Mouse (Mus musculus) kidney, adult 8-10 months (tissue): Measurements from ENCODE around the gene Slc48a1.
A peak's percentile ranks its signal among the peaks of the same experiment; 100 is the strongest.

Experiments used
- DNase-seq, 2 experiments: peaks; one replicate each; pipeline ENCODE4 v3.0.0; 2022

The Slc48a1 gene

GRCm38 (mm10) chr15:97809942-97810341 lies 31.6 kb downstream of the Slc48a1 start:
- peak; percentile 78 to 85 for DNase-seq

- no peak for DNase-seq
Measured at GRCm38 (mm10) chr15:97810399-97810798, 32.1 kb downstream of the Slc48a1 start.

GRCm38 (mm10) chr15:97811307-97811706 lies 33.0 kb downstream of the Slc48a1 start:
- DNase-seq, result no peak

- peak; percentile 86 to 91 for DNase-seq
Measured at GRCm38 (mm10) chr15:97812126-97812525, 33.8 kb downstream of the Slc48a1 start.

GRCm38 (mm10) chr15:97812875-97813274 lies 34.6 kb downstream of the Slc48a1 start:
- no peak for DNase-seq

GRCm38 (mm10) chr15:97813452-97814204 lies 35.3 kb downstream of the Slc48a1 start:
- peak; percentile 67 to 74 for DNase-seq

- no peak for DNase-seq
Measured at GRCm38 (mm10) chr15:97814703-97815102, 36.4 kb downstream of the Slc48a1 start.

- no peak for DNase-seq
Measured at GRCm38 (mm10) chr15:97815254-97815653, 36.9 kb downstream of the Slc48a1 start.

- no peak for DNase-seq
Measured at GRCm38 (mm10) chr15:97816199-97816994, 38.1 kb downstream of the Slc48a1 start.

GRCm38 (mm10) chr15:97819937-97820336 lies 41.6 kb downstream of the Slc48a1 start:
- no peak for DNase-seq

- peak in 1 of 2 experiments; percentile 48 for DNase-seq
Measured at GRCm38 (mm10) chr15:97821321-97821982, 43.1 kb downstream of the Slc48a1 start.

GRCm38 (mm10) chr15:97821983-97822363 lies 43.7 kb downstream of the Slc48a1 start:
- no peak for DNase-seq

GRCm38 (mm10) chr15:97822545-97823228 lies 44.4 kb downstream of the Slc48a1 start:
- no peak for DNase-seq

- no peak for DNase-seq
Measured at GRCm38 (mm10) chr15:97823479-97823878, 45.2 kb downstream of the Slc48a1 start.

- DNase-seq, result no peak
Measured at GRCm38 (mm10) chr15:97824042-97824441, 45.7 kb downstream of the Slc48a1 start.

GRCm38 (mm10) chr15:97825071-97825940 lies 47.0 kb downstream of the Slc48a1 start:
- peak; percentile 76 for DNase-seq

- no peak for DNase-seq
Measured at GRCm38 (mm10) chr15:97825941-97826587, 47.7 kb downstream of the Slc48a1 start.

GRCm38 (mm10) chr15:97826588-97827261 lies 48.4 kb downstream of the Slc48a1 start:
- no peak for DNase-seq

GRCm38 (mm10) chr15:97827401-97827800 lies 49.1 kb downstream of the Slc48a1 start:
- no peak for DNase-seq

- DNase-seq, result no peak
Measured at GRCm38 (mm10) chr15:97828221-97828842, 50.0 kb downstream of the Slc48a1 start.
